Mouse (Mus musculus) neural tube, embryonic 11.5 days (tissue): ENCODE measurements around the gene Zdhhc11. TPM values are rescaled to one million over a fixed set of nuclear protein-coding genes. Genes with fewer than 3 reads are reported as not detected.
"Not testable (repeated sequence)": the region's sequence is repeated elsewhere in the genome, so short reads cannot be mapped to it uniquely, and the experiment has no call there.

ENCODE experiments used
- ATAC-seq: fragments of 200-750 bp; cut with Nextera tagmentation; 2 replicates; pipeline ENCODE4 v1.8.0; 2017; ENCODE audit warnings: moderate number of reproducible peaks, mild to moderate bottlenecking, moderate TSS enrichment, moderate library complexity; ENCODE audit not compliant: insufficient read depth, low FRiP score, low TSS enrichment
- DNase-seq: peaks from one replicate; pipeline ENCODE4 v3.0.0-alpha.2; 2015; ENCODE audit warnings: low spot score
- H3K27ac ChIP-seq: fragments of 300-500 bp; sonication (generic); 2 replicates; pipeline ENCODE4 v1.5.1; 2014; ENCODE audit warnings: low read depth, mild to moderate bottlenecking, low read length
- H3K27me3 ChIP-seq: fragments of 300-500 bp; sonication (generic); 2 replicates; pipeline ENCODE4 v1.6.1; 2014; ENCODE audit warnings: mild to moderate bottlenecking, low read length, mixed read lengths; ENCODE audit not compliant: control insufficient read depth, insufficient read depth
- H3K36me3 ChIP-seq: fragments of 300-500 bp; sonication (generic); 2 replicates; pipeline ENCODE4 v1.6.1; 2014; ENCODE audit warnings: mild to moderate bottlenecking, low read length, moderate library complexity, mixed read lengths; ENCODE audit not compliant: control insufficient read depth, insufficient read depth
- H3K4me1 ChIP-seq: fragments of 300-500 bp; sonication (generic); 2 replicates; pipeline ENCODE4 v1.6.1; 2014; ENCODE audit warnings: low read length, mixed read lengths; ENCODE audit not compliant: control insufficient read depth, insufficient read depth
- H3K4me2 ChIP-seq: fragments of 300-500 bp; sonication (generic); 2 replicates; pipeline ENCODE4 v1.6.1; 2014; ENCODE audit warnings: low read depth, mild to moderate bottlenecking, moderate library complexity
- H3K4me3 ChIP-seq: fragments of 300-500 bp; sonication (generic); 2 replicates; pipeline ENCODE4 v1.5.1; 2014; ENCODE audit warnings: low read depth, low read length
- H3K9ac ChIP-seq: fragments of 300-500 bp; sonication (generic); 2 replicates; pipeline ENCODE4 v1.6.1; 2014; ENCODE audit warnings: mild to moderate bottlenecking, low read length
- H3K9me3 ChIP-seq: fragments of 300-500 bp; sonication (generic); 2 replicates; pipeline ENCODE4 v1.6.1; 2016; ENCODE audit warnings: low read length; ENCODE audit not compliant: control insufficient read depth
- WGBS: fragments of 180-500 bp; shearing (Covaris S2); extraction: QIAGEN DNeasy Blood & Tissue Kit; methylation state at CpG from one replicate; pipeline ENCODE4 v1.1.7; 2014; 5-methylcytosine and 5-hydroxymethylcytosine counted together
- polyA plus RNA-seq: library from polyadenylated mRNA; unstranded; fragments of >200 nt; fragmentation: Nextera tagmentation; extraction: Ambion mirVana; gene quantifications from 2 replicates; pipeline ENCODE4 v1.2.1, GENCODE M21; 2014

The Zdhhc11 gene
- polyA plus RNA-seq, 1 experiment from 2014 or later, result not detected

GRCm38 (mm10) chr13:73991267-73991666 lies 27.6 kb downstream of the Zdhhc11 start:
- Histone ChIP-seq H3K4me2 (no peak overlapping the region), H3K4me3 (no peak overlapping the region), H3K4me1 (no peaks in the 10 kb centered on the region), H3K9ac (no peak overlapping the region), H3K27ac (no peak overlapping the region), H3K9me3 (no peaks in the 10 kb centered on the region), H3K36me3 (no peaks in the 10 kb centered on the region), H3K27me3 (no peaks in the 10 kb centered on the region)
- DNase-seq, result no peak
- 79% methylated on average over 5 of the region's 5 CpGs for WGBS
- no peak for ATAC-seq

DNA sequence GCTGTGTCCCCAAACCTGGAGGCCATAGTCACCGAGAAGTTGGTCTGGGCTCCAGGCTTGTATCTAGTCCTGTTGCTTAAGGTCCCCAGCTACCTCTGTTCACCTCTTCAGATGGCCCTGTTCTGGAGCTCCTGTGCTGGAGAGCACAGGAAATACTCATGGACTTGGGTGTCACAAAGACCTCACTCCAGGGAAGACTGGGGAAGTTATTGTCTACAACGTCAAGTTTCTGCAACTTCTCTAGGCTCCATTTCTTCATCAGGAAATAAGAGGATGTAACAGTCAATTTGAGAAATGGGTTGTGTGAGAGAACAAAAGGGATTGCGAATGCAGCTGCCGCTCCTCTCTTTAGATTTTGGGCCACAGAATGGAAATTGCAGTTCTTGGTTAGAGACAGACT lies 32.8 kb downstream of the Zdhhc11 start:
- no peak for DNase-seq
- ATAC-seq, result no peak
- no peak overlapping the region for H3K4me3 ChIP-seq
- H3K4me1 ChIP-seq, result no peaks in the 10 kb centered on the region
- no peaks in the 10 kb centered on the region for H3K27me3 ChIP-seq
- no peak overlapping the region for H3K9ac ChIP-seq
- no peaks in the 10 kb centered on the region for H3K36me3 ChIP-seq
- H3K4me2 ChIP-seq, result no peak overlapping the region
- no peak overlapping the region for H3K27ac ChIP-seq
- 85% methylated on average over 4 of the region's 4 CpGs for WGBS
- H3K9me3 ChIP-seq, result no peaks in the 10 kb centered on the region

GRCm38 (mm10) chr13:74000519-74000918 lies 36.9 kb downstream of the Zdhhc11 start:
- H3K4me2 ChIP-seq, result no peak overlapping the region
- no peaks in the 10 kb centered on the region for H3K36me3 ChIP-seq
- H3K4me1 ChIP-seq, result no peaks in the 10 kb centered on the region
- no peak for ATAC-seq
- no peaks in the 10 kb centered on the region for H3K27me3 ChIP-seq
- no peaks in the 10 kb centered on the region for H3K9me3 ChIP-seq
- no peak overlapping the region for H3K27ac ChIP-seq
- no peak overlapping the region for H3K9ac ChIP-seq
- H3K4me3 ChIP-seq, result no peak overlapping the region
- no peak for DNase-seq

GRCm38 (mm10) chr13:74000961-74001360 lies 37.3 kb downstream of the Zdhhc11 start:
- no peak for DNase-seq
- no peak for ATAC-seq
- 86% methylated on average over 6 of the region's 6 CpGs for WGBS
- no peaks in the 10 kb centered on the region for H3K36me3 ChIP-seq
- no peak overlapping the region for H3K4me2 ChIP-seq
- no peak overlapping the region for H3K9ac ChIP-seq
- H3K4me1 ChIP-seq, result no peaks in the 10 kb centered on the region
- H3K27ac ChIP-seq, result no peak overlapping the region
- no peaks in the 10 kb centered on the region for H3K27me3 ChIP-seq
- H3K9me3 ChIP-seq, result no peaks in the 10 kb centered on the region
- no peak overlapping the region for H3K4me3 ChIP-seq

DNA sequence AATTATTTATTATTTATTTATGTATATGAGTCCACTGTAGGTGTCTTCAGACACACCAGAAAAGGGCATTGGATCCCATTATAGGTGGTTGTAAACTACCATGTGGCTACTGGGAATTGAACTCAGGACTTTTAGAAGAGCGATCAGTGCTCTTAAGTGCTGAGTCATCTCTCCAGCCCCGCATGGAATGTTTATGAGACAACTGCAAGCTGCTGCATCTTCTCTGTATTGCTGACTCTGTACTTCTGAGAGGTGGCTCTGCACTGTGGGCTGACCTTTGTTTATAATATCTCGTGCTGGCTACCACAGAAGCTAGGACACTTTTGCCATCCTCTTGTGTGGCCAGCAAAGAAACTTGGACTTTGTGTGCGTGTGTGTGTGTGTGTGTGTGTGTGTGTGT lies 37.8 kb downstream of the Zdhhc11 start:
- Histone ChIP-seq H3K27ac (no peak overlapping the region), H3K9me3 (no peaks in the 10 kb centered on the region), H3K4me2 (no peak overlapping the region), H3K4me3 (no peak overlapping the region), H3K27me3 (no peaks in the 10 kb centered on the region), H3K9ac (no peak overlapping the region), H3K36me3 (no peaks in the 10 kb centered on the region), H3K4me1 (no peaks in the 10 kb centered on the region)
- no peak for DNase-seq
- no peak for ATAC-seq
- 85% methylated on average over 4 of the region's 4 CpGs for WGBS

DNA sequence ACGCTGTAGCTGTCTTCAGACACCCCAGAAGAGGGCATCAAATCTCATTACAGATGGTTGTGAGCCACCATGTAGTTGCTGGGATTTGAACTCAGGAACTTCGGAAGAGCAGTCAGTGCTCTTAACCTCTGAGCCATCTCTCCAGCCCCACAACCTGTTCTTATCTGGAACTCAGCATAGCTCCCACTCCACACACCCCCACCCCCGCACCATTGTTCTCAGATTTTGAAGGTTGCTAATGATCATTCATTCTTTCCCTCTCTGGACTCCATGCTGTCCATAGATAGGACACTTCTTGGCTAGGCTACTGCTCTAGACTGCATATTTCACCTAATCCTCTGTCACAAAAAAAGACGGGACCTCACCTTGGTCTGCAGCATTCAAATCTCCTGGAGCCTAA lies 43.2 kb downstream of the Zdhhc11 start:
- H3K4me3 ChIP-seq, H3K27ac ChIP-seq, ATAC-seq, H3K36me3 ChIP-seq, DNase-seq, H3K9me3 ChIP-seq, H3K4me2 ChIP-seq, H3K9ac ChIP-seq, H3K4me1 ChIP-seq, H3K27me3 ChIP-seq: not testable (repeated sequence)
- WGBS, result 96% methylated on average over 4 of the region's 4 CpGs

DNA sequence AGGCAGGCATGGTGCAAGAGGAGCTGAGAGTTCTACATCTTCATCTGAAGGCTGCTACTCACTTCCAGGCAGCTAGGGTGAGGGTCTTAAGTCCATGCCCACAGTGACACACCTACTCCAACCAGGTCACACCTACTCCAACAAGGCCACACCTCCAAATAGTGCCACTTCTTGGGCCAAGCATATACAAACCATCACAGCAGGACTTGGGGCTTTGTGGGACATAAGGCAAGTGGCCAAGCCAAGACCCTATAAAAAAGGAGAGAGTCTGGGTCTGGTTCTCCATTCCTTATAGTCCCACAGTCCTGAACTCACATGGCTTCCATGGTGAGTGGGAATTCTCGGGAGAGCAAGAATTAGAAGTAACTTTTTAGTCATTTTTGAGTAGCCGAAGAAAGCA lies 44.6 kb downstream of the Zdhhc11 start:
- 79% methylated on average over 2 of the region's 2 CpGs for WGBS
- not testable (repeated sequence) for ATAC-seq, DNase-seq

DNA sequence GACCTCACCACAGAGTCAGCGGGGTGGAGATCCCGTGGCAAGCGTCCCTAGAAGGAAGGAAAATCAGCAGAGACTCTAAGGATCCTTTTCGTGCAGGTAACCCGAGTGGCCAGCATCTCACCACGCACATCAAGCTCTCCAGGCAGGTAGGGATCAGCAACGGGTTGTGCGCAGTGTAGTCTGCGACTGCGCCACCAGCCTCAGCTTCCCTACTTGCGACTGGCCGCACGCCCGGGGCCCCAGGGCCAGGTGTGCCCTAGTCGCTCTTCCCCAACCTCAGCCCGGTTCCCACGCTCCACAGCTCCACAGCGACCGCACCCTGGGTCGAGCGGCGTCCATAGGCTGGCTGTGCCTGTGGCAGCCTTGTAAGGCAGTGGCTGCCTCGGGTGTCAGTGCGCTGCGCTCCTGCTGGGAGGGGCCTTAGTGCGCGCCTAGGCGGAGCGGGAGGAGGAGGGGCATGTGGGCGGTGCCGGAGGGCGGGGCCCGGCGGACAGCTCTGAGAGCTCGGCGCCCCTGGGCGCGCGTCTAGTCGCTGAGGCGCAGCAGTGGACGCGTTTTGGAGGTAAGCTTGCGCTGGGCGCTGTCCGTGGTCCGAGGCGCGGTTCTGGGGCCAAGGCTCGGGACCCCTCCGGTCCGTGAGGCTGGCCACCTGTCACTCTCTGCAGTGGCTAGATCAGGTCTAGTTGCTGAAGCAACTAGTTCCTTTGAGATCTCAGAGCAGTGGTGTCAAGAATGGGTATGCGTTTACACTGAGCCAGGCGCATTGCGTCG lies 45.5 kb downstream of the Zdhhc11 start, which contains the start of gene Tppp:
TSS of gene Tppp (plus strand) at position 460 of the 771 bp plus-strand sequence.
- Histone ChIP-seq H3K27me3 (peaks cover 6% of the 10 kb centered on the region; the same call in 1 of the 2 replicates), H3K27ac (no peak within 1 kb of the TSS), H3K36me3 (no peaks in the 10 kb centered on the region), H3K4me2 (peak within 1 kb of the TSS; percentile 99), H3K9me3 (no peaks in the 10 kb centered on the region), H3K4me1 (no peaks in the 10 kb centered on the region), H3K4me3 (peak within 1 kb of the TSS; percentile 51), H3K9ac (peak within 1 kb of the TSS; percentile 65)
- ATAC-seq (peak; percentile 88), DNase-seq (peak; percentile 88)
- WGBS, result under 1% methylated on average over 56 of the region's 56 CpGs

More for the DNA sequence above, 44.6 kb downstream of the Zdhhc11 start:
- H3K36me3 ChIP-seq, H3K4me1 ChIP-seq, H3K4me3 ChIP-seq, H3K4me2 ChIP-seq, H3K9me3 ChIP-seq, H3K27ac ChIP-seq, H3K27me3 ChIP-seq, H3K9ac ChIP-seq: not testable (repeated sequence)
